Mouse (Mus musculus) gastrocnemius, adult 18-20 months (tissue): ENCODE results near the gene Slitrk1. TPM values are rescaled to one million over a fixed set of nuclear protein-coding genes. Genes with fewer than 3 reads are reported as not detected.

Source experiments
- DNase-seq: peaks from one replicate; pipeline ENCODE4 v3.0.0; 2021; ENCODE audit warnings: low spot score
- long read RNA-seq, 2 experiments: library from polyadenylated mRNA; stranded (forward); transcript quantifications; one replicate each; pipeline ENCODE4 v2.0.0; 2021
- total RNA-seq, 2 experiments: library from RNA; stranded (reverse); gene quantifications; 2 replicates each; pipeline ENCODE4 v1.2.3; 2021

Gene Slitrk1
- total RNA-seq, result under 1 TPM in 1 of 2 experiments, not detected in 1; 0.05 TPM
- long read RNA-seq, experiment 1, result 0 reads
- long read RNA-seq, experiment 2, result 0 reads

GRCm38 (mm10) chr14:108913714-108914263 lies at the start of gene Slitrk1:
Gene Slitrk1, minus strand, starts transcription at chr14:108914158.
- DNase-seq, result no peak

GRCm38 (mm10) chr14:108935777-108936176 lies 21.8 kb upstream of the Slitrk1 start:
- no peak for DNase-seq

GRCm38 (mm10) chr14:108914336-108914735 lies 378 bp upstream of the Slitrk1 start:
- no peak for DNase-seq

- no peak for DNase-seq
These were observed 975 bp downstream of the Slitrk1 start for GRCm38 (mm10) chr14:108912876-108913490.

- DNase-seq, result no peak
These were observed 1.7 kb downstream of the Slitrk1 start for GRCm38 (mm10) chr14:108912021-108912875.

GRCm38 (mm10) chr14:108911138-108911841 lies 2.7 kb downstream of the Slitrk1 start:
- no peak for DNase-seq

- no peak for DNase-seq
These were observed 3.4 kb downstream of the Slitrk1 start for GRCm38 (mm10) chr14:108910449-108911137.

GRCm38 (mm10) chr14:108909336-108909953 lies 4.5 kb downstream of the Slitrk1 start:
- no peak for DNase-seq

- DNase-seq, result no peak
These were observed 15.4 kb downstream of the Slitrk1 start for GRCm38 (mm10) chr14:108898601-108899000.

- DNase-seq, result no peak
These were observed 18.5 kb downstream of the Slitrk1 start for GRCm38 (mm10) chr14:108895456-108895855.

GRCm38 (mm10) chr14:108867816-108868215 lies 46.1 kb downstream of the Slitrk1 start:
- DNase-seq, result no peak

GRCm38 (mm10) chr14:108864631-108865030 lies 49.3 kb downstream of the Slitrk1 start:
- no peak for DNase-seq

GRCm38 (mm10) chr14:108859310-108859709 lies 54.6 kb downstream of the Slitrk1 start:
- no peak for DNase-seq
